Mouse (Mus musculus): ENCODE measurements around the gene Wipi1. TPM values are rescaled to one million over a fixed set of nuclear protein-coding genes. Genes with fewer than 3 reads are reported as not detected.
"Not testable (repeated sequence)": the region's sequence is repeated elsewhere in the genome, so short reads cannot be mapped to it uniquely, and the experiment has no call there.

Wipi1 gene
- polyA plus RNA-seq, 1 experiment from 2014 or later: 40.6 TPM

GRCm38 (mm10) chr11:109619055-109619454 lies 7.3 kb upstream of the Wipi1 start:
- H3K4me3 ChIP-seq (replicated peaks); ATAC-seq (ENCODE audit: insufficient number of reproducible peaks, insufficient read depth, low FRiP score, low TSS enrichment, low read depth); H3K27ac ChIP-seq; H3K27me3 ChIP-seq; H3K9ac ChIP-seq (replicated peaks); H3K4me2 ChIP-seq; H3K36me3 ChIP-seq; H3K9me3 ChIP-seq: not testable (repeated sequence)
- 37% methylated on average over 8 of the region's 8 CpGs for WGBS
- peaks cover 23% of the 10 kb centered on the region for H3K4me1 ChIP-seq (replicated peaks)

- H3K9me3 ChIP-seq: no peaks in the 10 kb centered on the region
- H3K4me3 ChIP-seq (replicated peaks): no peak overlapping the region
- no peaks in the 10 kb centered on the region for H3K36me3 ChIP-seq
- no peak overlapping the region for H3K4me2 ChIP-seq
- peaks cover 9% of the 10 kb centered on the region for H3K4me1 ChIP-seq (replicated peaks)
- no peak overlapping the region for H3K9ac ChIP-seq (replicated peaks)
- no peaks in the 10 kb centered on the region for H3K27me3 ChIP-seq
- 35% methylated on average over 4 of the region's 4 CpGs for WGBS
- peak overlapping the region; percentile 67; the same call in 1 of the 2 replicates for H3K27ac ChIP-seq
- no peak for ATAC-seq (ENCODE audit: insufficient number of reproducible peaks, insufficient read depth, low FRiP score, low TSS enrichment, low read depth)
Observed at GRCm38 (mm10) chr11:109616766-109617165, 5.0 kb upstream of the Wipi1 start.

- Histone ChIP-seq H3K36me3 (no peaks in the 10 kb centered on the region), H3K27ac (no peak overlapping the region; the same call in 1 of the 2 replicates), H3K9ac (replicated peaks) (no peak overlapping the region), H3K4me1 (replicated peaks) (peaks cover 9% of the 10 kb centered on the region), H3K27me3 (no peaks in the 10 kb centered on the region), H3K9me3 (no peaks in the 10 kb centered on the region), H3K4me2 (no peak overlapping the region), H3K4me3 (replicated peaks) (no peak overlapping the region)
- 24% methylated on average over 4 of the region's 4 CpGs for WGBS
- ATAC-seq (ENCODE audit: insufficient number of reproducible peaks, insufficient read depth, low FRiP score, low TSS enrichment, low read depth): no peak
Observed at GRCm38 (mm10) chr11:109616352-109616751, 4.6 kb upstream of the Wipi1 start.

DNA sequence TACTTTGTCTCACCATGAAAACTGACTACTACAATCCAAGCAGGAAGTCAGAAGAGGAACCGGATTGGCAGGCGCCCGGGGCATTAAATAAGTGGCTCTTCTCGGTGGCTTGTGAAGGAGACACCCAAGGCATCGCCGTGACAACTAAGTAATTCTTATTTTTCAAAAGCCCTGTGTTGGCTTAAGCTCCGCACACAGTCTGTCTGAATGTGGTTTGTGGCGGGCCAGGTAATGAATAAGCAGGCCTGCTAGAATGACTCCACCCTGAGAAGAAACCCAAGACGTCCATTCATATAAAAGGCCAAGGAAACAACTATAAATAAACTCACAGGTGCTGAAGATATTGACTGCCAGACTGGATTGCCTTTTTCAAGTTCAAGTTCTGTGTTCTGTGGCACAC lies 3.5 kb upstream of the Wipi1 start:
- no peak for ATAC-seq (ENCODE audit: insufficient number of reproducible peaks, insufficient read depth, low FRiP score, low TSS enrichment, low read depth)
- 69% methylated on average over 9 of the region's 9 CpGs for WGBS
- Histone ChIP-seq H3K36me3 (no peaks in the 10 kb centered on the region), H3K9ac (replicated peaks) (no peak overlapping the region), H3K27ac (no peak overlapping the region), H3K9me3 (no peaks in the 10 kb centered on the region), H3K4me1 (replicated peaks) (peaks cover 12% of the 10 kb centered on the region), H3K27me3 (no peaks in the 10 kb centered on the region), H3K4me2 (no peak overlapping the region), H3K4me3 (replicated peaks) (no peak overlapping the region)

DNA sequence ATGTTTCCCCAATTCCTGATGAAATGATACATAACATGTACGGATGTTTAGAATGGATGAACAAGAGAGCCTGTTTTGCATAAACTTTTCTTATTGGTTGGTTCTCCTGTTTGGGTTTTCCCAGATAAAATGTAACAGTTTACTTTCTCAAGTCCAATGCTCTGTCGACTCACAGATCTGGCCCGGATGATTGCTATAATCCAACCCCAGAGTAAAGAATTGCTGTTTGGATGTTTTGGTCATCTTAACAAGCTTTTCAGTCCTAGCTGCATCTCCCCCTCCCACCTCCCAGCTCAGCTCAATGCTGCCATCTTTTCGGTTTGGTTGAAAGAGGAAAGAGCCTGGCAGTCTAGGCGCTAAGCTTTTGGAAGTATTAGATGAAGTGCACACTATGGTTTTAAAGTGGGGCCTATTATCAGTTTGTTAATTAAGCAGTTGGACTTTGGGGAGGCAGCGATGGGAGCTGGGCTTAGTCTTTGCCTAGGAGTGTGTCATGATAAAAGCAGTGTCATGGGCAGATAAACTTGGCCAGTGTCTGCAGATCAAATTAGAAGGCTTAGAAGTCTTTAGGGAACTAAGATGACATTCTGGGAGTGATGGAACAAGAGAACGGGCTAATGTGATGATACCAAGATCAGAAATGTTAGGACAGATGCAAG lies 1.2 kb upstream of the Wipi1 start:
- peaks cover 22% of the 10 kb centered on the region for H3K4me1 ChIP-seq (replicated peaks)
- H3K27ac ChIP-seq: no peak overlapping the region
- no peak for ATAC-seq (ENCODE audit: insufficient number of reproducible peaks, insufficient read depth, low FRiP score, low TSS enrichment, low read depth)
- WGBS: 75% methylated on average over 7 of the region's 7 CpGs
- H3K9ac ChIP-seq (replicated peaks): no peak overlapping the region
- no peaks in the 10 kb centered on the region for H3K36me3 ChIP-seq
- H3K4me2 ChIP-seq: no peak overlapping the region
- no peak overlapping the region for H3K4me3 ChIP-seq (replicated peaks)
- H3K9me3 ChIP-seq: no peaks in the 10 kb centered on the region
- no peaks in the 10 kb centered on the region for H3K27me3 ChIP-seq

- Histone ChIP-seq H3K4me3 (replicated peaks) (peak overlapping the region; percentile 79), H3K4me2 (peak overlapping the region; percentile 80), H3K9ac (replicated peaks) (peak overlapping the region; percentile 78), H3K27ac (peak overlapping the region; percentile 87), H3K36me3 (no peaks in the 10 kb centered on the region), H3K27me3 (no peaks in the 10 kb centered on the region), H3K4me1 (replicated peaks) (peaks cover 12% of the 10 kb centered on the region), H3K9me3 (no peaks in the 10 kb centered on the region)
- ATAC-seq (ENCODE audit: insufficient number of reproducible peaks, insufficient read depth, low FRiP score, low TSS enrichment, low read depth): no peak; the same call in 1 of the 2 replicates
- under 1% methylated on average over 26 of the region's 26 CpGs for WGBS
Observed at GRCm38 (mm10) chr11:109610795-109611302, 918 bp downstream of the Wipi1 start.

GRCm38 (mm10) chr11:109610046-109610794 lies 1.5 kb downstream of the Wipi1 start:
- peak overlapping the region; percentile 87 for H3K27ac ChIP-seq
- no peaks in the 10 kb centered on the region for H3K36me3 ChIP-seq
- no peak; the same call in 1 of the 2 replicates for ATAC-seq (ENCODE audit: insufficient number of reproducible peaks, insufficient read depth, low FRiP score, low TSS enrichment, low read depth)
- peak overlapping the region; percentile 79 for H3K4me3 ChIP-seq (replicated peaks)
- WGBS: 11% methylated on average over 9 of the region's 9 CpGs
- no peaks in the 10 kb centered on the region for H3K27me3 ChIP-seq
- H3K9me3 ChIP-seq: no peaks in the 10 kb centered on the region
- peak overlapping the region; percentile 80 for H3K4me2 ChIP-seq
- H3K4me1 ChIP-seq (replicated peaks): peaks cover 12% of the 10 kb centered on the region
- peak overlapping the region; percentile 78 for H3K9ac ChIP-seq (replicated peaks)

GRCm38 (mm10) chr11:109608976-109609625 lies 2.7 kb downstream of the Wipi1 start:
- no peak overlapping the region for H3K9ac ChIP-seq (replicated peaks)
- peaks cover 7% of the 10 kb centered on the region; the same call in 1 of the 2 replicates for H3K36me3 ChIP-seq
- peaks cover 12% of the 10 kb centered on the region for H3K4me1 ChIP-seq (replicated peaks)
- no peaks in the 10 kb centered on the region for H3K9me3 ChIP-seq
- no peak overlapping the region for H3K4me3 ChIP-seq (replicated peaks)
- H3K27ac ChIP-seq: no peak overlapping the region
- no peaks in the 10 kb centered on the region for H3K27me3 ChIP-seq
- ATAC-seq (ENCODE audit: insufficient number of reproducible peaks, insufficient read depth, low FRiP score, low TSS enrichment, low read depth): no peak
- peak overlapping the region; percentile 80; the same call in 1 of the 2 replicates for H3K4me2 ChIP-seq
- 68% methylated on average over 6 of the region's 6 CpGs for WGBS

GRCm38 (mm10) chr11:109607600-109607999 lies 4.2 kb downstream of the Wipi1 start:
- Histone ChIP-seq H3K4me2 (no peak overlapping the region), H3K4me3 (replicated peaks) (no peak overlapping the region), H3K36me3 (peaks cover 22% of the 10 kb centered on the region), H3K27me3 (no peaks in the 10 kb centered on the region), H3K9me3 (no peaks in the 10 kb centered on the region), H3K9ac (replicated peaks) (no peak overlapping the region), H3K4me1 (replicated peaks) (peaks cover 12% of the 10 kb centered on the region), H3K27ac (no peak overlapping the region)
- WGBS: 91% methylated on average over 6 of the region's 6 CpGs
- ATAC-seq (ENCODE audit: insufficient number of reproducible peaks, insufficient read depth, low FRiP score, low TSS enrichment, low read depth): no peak

- 80% methylated on average over 12 of the region's 12 CpGs for WGBS
- H3K4me1 ChIP-seq (replicated peaks): peaks cover 3% of the 10 kb centered on the region
- no peaks in the 10 kb centered on the region for H3K27me3 ChIP-seq
- no peak overlapping the region for H3K4me2 ChIP-seq
- H3K9ac ChIP-seq (replicated peaks): no peak overlapping the region
- no peak overlapping the region for H3K27ac ChIP-seq
- no peak overlapping the region for H3K4me3 ChIP-seq (replicated peaks)
- peaks cover 76% of the 10 kb centered on the region for H3K36me3 ChIP-seq
- H3K9me3 ChIP-seq: no peaks in the 10 kb centered on the region
- ATAC-seq (ENCODE audit: insufficient number of reproducible peaks, insufficient read depth, low FRiP score, low TSS enrichment, low read depth): no peak
Observed at GRCm38 (mm10) chr11:109598778-109599570, 12.8 kb downstream of the Wipi1 start.

Data from limb, embryonic 12.5 days (tissue).